Mouse (Mus musculus): ENCODE results near the gene Nexmif.

DNA sequence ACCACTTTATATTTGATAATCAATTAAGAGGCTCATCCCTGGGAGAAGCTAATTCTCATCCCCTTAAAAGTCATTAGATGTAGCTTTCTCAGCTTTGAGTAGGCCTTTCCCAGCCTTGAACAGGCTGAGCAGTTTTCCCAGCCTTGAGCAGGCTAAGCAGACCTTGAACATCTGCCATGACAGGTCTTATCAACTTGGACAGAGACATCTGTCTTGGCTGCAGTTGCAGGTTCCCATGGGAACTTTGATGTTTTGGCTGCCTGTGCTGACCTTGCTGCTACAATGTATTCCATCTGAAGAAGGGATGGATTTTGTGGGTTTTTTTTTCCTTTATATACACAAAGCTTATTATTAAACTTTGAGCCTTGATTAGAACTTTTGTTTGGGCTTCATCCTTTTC, 160.7 kb downstream of the Nexmif start:
- TF ChIP-seq CTCF (IDR thresholded peaks at IDR 0.05; ENCODE audit: extremely low read depth, insufficient read depth, insufficient read length, insufficient replicate concordance) (no peak), POLR2A (IDR thresholded peaks at IDR 0.05; ENCODE audit: low read depth, low read length) (no peak)
